Mouse (Mus musculus): ENCODE data around the gene Rnf216.

Gene Rnf216

GRCm38 (mm10) chr5:143053132-143053972, 59.4 kb downstream of the Rnf216 start:
- no peak for DNase-seq (ENCODE audit: low read depth)

- DNase-seq (ENCODE audit: low read depth), result no peak
Measured at GRCm38 (mm10) chr5:143052677-143053076, 60.1 kb downstream of the Rnf216 start.

GRCm38 (mm10) chr5:143051851-143052250, 60.9 kb downstream of the Rnf216 start:
- no peak for DNase-seq (ENCODE audit: low read depth)

GRCm38 (mm10) chr5:143050273-143050672, 62.5 kb downstream of the Rnf216 start:
- DNase-seq (ENCODE audit: low read depth), result no peak

GRCm38 (mm10) chr5:143049746-143050145, 63.0 kb downstream of the Rnf216 start:
- DNase-seq (ENCODE audit: low read depth), result no peak

GRCm38 (mm10) chr5:143049013-143049385, 63.8 kb downstream of the Rnf216 start:
- DNase-seq (ENCODE audit: low read depth), result no peak

DNA sequence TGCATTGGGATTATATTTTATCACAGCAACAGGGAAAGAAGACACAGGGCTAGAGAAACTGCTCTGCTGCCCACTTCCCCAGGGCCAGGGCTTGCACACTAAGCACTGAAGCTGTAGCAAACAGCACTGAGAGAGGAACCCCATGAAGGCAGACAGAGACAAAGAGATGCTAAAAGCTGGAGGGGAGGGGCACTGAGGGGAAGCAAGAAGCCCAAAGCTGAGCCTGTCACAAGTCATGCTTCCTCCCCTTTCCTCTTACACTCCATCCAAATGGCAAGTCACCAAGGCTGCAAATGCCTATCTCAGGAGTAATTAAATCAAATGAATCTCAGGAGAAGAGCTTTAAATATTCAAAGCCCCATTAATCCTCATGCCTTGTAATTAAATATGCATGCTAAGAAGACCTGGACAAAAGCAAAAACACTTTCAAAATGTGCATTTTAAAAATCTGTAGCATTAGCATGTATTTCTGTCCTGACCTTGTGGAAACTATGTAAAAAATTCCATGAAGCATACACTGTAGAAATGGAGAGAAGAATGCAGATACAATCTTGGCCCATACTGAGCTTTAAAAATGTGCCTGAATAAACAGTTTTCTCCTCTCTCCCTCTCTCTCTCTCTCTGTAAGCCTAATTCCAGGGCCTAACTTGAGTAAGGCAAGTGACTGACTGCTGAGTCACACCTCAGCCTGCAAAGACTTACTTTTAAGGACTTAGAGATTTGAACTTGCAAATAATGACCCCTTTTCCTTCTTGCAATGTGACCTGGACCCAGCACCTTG, 64.4 kb downstream of the Rnf216 start:
- peak; percentile 65 for DNase-seq (ENCODE audit: low read depth)

DNA sequence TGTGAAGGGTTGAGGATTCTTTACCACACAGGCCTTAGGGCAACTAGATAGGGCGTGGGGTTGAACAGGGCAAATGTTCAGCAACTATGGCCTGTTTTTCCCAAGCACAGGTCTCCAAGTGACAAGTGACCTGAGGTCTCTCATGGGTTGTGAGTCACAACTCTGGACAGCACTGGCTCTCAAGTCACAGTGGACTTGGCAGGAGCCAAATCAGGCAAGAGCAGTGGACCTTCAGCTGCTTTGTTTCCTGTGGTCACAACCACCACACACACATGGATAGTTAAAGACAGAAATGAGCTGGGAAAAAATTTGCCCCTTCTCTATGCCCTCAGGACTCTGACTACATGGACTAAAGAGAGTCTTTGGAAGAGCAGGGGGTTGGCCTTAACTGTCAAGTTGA, 65.2 kb downstream of the Rnf216 start:
- DNase-seq (ENCODE audit: low read depth), result peak; percentile 80

GRCm38 (mm10) chr5:143043902-143044301, 68.9 kb downstream of the Rnf216 start:
- DNase-seq (ENCODE audit: low read depth), result peak; percentile 77

DNA sequence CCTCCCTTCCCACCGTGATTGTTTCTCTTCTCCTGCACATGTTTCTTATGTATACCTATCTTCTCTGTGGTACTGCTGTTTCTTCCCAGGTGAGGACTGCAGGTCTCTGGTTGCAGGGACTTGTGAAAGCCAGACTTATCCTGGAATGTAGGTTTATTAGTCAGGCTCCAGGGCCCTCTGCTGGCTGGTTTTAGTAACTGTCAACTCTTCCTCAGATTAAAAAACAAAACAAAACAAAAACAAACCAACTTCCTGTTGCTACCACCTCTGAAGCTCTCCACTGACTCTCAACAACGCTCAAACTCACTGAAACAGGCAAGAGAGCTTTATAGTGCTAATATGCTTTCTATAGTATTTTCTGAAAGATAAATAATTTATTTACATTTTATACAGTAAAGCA, 69.5 kb downstream of the Rnf216 start:
- DNase-seq (ENCODE audit: low read depth), result no peak

GRCm38 (mm10) chr5:143038794-143039193, 74.0 kb downstream of the Rnf216 start:
- no peak for DNase-seq (ENCODE audit: low read depth)

- DNase-seq (ENCODE audit: low read depth), result peak; percentile 72
Measured at GRCm38 (mm10) chr5:143037201-143037600, 75.6 kb downstream of the Rnf216 start.

DNA sequence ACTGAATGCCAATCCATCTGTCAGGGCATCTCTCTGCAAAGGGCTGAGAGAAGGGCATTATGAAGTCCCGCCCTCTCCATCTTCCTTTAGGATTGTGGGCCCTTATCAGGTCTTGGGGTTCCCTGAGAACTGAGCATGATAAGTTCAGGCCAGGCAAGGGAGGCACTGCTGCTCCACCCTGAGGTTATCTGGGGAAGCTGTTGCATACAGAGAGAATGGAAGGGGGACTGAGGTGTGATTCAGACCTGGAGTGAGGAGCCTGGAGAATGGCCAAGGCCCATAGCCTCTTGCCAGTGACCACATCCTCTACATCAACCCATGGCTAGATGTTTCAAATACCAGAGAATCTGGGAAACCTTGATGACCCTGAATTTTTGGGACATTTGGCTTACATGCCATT, 76.7 kb downstream of the Rnf216 start:
- DNase-seq (ENCODE audit: low read depth), result peak; percentile 53

DNA sequence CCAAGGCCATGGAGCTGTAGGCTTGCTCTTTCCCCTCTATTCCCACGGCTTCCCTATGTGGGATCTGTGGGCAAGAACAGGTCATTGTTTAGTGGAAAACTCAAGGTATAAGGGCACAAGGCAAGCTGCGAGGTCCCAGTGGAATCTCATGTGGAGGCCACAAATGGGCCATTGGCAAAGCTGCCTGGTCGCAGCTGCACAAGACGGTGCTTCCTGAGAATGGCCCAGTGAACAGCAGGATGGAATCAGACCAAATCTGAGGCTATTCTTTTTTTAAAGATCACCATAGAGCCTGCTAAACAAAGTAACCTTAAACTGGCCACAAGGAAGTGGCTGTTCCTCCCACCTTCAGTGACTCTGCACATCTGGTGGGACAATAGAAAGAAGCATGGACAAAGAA, 77.5 kb downstream of the Rnf216 start:
- DNase-seq (ENCODE audit: low read depth), result peak; percentile 28

DNA sequence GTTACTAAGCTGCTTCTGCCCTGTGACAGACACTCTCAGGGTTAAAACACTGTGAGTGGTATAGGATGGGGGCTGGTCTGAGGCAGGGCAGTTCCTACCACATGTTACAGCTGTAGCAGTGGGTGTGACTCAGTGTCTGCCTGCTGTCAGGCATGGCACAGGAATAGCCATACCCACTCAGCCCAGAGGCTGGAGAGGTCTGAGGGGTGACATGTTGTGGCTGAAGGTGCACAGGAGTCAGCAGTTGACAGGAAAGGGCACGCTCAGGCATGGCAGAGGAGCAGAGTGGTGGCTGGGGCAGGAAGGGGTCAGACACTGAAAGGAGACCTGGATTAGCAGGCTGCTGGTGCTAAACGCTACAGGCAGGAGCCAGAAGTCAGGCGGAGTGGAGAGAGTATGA, 78.7 kb downstream of the Rnf216 start:
- peak; percentile 29 for DNase-seq (ENCODE audit: low read depth)

DNA sequence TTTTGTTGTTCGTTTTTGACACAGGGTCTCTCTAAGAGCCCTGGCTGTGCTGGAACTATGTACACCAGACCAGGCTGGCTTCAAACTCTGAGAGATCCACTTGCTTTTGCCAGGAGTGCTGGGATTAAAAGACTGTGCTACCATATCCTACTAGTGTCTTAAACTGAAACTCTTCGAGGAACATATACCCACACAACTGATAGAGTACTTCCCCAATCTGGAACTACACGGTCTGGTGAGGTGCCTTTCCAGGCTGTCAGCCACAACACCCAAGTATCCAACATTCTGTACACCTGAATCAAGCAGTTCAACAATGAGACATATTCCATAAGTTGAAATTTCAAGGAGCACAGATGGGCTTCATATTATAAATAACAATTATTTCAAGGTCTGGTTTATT, 79.5 kb downstream of the Rnf216 start:
- no peak for DNase-seq (ENCODE audit: low read depth)

DNA sequence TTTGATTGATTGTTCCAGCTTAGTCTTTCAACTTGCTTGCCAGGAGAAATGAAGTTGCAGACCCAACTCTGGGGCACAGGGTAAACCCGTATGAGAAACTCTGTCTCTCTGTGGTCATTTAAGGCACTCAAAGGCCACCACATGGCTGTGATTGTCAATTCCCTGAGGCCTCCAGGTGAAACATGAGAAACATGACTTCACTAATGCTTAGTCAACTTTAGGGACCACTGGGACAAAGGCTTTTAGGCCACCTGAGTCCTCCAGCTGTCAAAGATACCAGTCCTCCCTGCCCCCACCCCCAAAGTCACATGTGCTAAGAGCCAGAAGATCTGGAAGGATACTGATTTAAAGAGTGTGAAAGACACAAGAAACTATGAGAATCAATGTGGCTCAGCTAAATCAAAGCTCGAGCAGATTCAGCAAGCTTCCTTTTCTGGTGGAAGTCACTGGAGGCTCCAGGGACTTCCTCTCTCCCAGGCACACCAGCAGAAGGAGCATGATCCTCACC, 80.1 kb downstream of the Rnf216 start:
- DNase-seq (ENCODE audit: low read depth), result no peak

DNA sequence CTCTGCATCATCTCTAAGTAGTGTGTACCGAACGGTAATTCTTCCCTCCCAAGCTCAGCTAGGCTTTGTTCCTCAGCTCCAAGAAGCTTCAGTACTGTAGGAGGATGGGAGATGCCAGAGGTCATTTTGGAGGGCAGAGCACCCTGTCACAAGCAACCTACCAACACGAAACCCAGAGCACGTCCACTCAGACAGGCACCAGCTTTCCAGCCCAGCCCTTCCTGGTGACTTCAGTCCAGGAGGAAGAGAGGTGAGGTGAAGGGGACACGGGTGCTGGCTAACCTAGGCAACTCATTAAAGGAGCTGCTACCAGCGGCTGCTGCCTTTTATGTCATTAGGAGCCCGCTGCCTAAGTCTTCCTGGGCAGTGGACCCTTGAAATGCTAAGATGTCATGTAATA, 81.1 kb downstream of the Rnf216 start:
- no peak for DNase-seq (ENCODE audit: low read depth)

- no peak for DNase-seq (ENCODE audit: low read depth)
Measured at GRCm38 (mm10) chr5:143031193-143031592, 81.6 kb downstream of the Rnf216 start.

- DNase-seq (ENCODE audit: low read depth), result no peak
Measured at GRCm38 (mm10) chr5:143023887-143024286, 88.9 kb downstream of the Rnf216 start.

DNA sequence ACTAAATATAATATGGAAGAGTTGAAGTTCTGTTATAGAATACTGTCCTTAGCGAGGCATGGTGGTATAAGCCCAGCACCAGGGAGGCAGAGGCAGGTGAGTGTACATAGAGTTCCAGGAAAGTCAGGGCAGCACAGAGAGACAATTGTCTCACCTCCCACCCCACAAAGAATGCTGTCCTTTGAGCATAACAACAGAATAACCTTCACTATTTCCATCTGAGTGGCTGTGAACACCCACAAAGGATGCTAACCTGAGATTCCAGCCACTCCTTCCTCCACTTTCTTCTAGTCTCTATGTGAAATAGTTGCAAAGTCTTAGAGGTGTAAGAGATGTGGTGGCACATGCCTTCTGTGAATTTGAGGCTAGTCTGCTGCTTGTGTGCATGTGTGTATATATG, 89.8 kb downstream of the Rnf216 start:
- no peak for DNase-seq (ENCODE audit: low read depth)

DNA sequence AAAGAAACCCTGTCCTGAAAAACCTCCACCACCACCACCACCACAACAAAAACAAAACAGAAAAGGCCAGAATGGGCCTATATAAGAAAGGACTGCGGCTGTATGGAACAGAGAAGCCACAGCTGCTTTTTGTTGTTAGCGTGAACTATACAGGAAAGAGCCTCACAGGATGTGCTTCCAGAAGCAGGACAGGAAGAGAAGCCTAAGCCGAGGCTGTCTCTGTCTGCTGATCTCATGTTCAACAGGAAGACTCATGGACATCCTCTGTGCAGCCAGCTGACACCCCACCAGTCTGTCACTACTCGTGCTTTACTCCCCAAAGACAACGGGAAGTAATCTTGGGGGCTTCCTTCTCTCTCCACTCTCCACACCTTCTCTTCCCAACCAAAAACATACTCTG, 95.4 kb downstream of the Rnf216 start:
- DNase-seq (ENCODE audit: low read depth), result no peak

DNA sequence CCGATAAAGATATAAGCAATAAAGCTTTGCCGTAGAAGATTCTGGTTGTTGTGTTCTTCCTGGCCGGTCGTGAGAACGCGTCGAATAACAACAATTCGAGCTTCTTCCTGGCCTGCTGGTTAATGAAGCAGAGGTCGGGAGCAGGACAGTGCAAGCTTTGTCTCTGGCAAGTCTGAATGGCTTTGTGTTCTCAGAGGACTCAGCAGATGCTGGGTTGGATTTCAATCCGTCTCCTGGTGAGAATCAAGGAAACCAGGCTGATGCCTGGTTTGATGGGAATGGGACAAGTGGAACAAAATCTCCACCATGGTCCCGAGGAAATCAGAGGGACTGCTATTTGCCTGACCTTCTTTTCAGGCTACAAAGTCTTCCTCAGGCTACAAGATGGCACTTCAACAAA, 103.4 kb downstream of the Rnf216 start:
- no peak for DNase-seq (ENCODE audit: low read depth)
